Mouse (Mus musculus) bone marrow macrophage, adult 2 months (primary cell): ENCODE results near the gene Rbms3.

Experiments used
- CTCF ChIP-seq: IDR thresholded peaks from 2 replicates; pipeline ENCODE4 v1.5.1; 2012; ENCODE audit warnings: low read depth, mild to moderate bottlenecking, low read length, moderate library complexity
- POLR2A ChIP-seq: IDR thresholded peaks from 2 replicates; pipeline ENCODE4 v1.6.1; 2012; ENCODE audit warnings: mild to moderate bottlenecking, low read depth, low read length, borderline replicate concordance

DNA sequence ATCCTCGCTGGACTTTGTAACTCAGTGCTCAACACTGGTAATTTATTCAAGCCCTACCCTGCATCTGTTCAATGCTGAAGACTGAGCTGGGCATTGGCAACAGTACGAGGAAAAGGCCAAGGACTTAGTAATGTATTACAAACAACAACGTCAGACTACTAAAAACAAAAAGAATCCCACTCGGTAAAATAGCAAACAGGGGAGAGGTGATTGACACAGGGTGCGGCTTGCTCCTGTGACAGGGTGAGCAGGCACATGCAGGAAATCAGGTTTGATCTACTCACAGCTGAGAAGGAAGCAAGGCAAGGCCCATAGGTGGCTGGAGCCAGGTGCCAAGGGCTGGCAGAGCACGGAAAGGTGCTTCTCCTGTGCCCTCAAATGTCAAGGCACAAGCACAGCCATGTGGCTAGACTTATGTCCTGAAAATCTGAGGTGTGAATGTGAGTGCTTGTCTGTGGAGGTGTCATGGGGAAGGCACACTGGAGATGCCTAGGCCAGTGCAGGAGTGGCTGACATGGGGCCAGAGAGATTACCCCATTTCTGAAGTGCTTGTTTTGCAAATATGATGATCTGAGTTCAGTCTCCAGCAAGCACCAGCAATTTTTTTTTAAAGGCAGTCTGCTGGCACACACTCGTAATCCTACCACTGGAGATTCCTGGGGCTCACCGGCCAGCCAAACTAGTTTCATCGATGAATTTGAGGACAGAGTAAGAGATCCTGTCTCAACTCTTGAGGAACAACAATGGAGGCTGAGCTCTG lies 251.4 kb downstream of the Rbms3 start:
- no peak for TF ChIP-seq CTCF
- TF ChIP-seq POLR2A: no peak
